Mouse (Mus musculus) kidney, postnatal 0 days (tissue): Measurements from ENCODE around the gene Ncoa7. TPM values are rescaled to one million over a fixed set of nuclear protein-coding genes. Genes with fewer than 3 reads are reported as not detected.
A peak's percentile ranks its signal among the peaks of the same experiment; 100 is the strongest.

Source experiments
- ATAC-seq: fragments of 200-750 bp; cut with Nextera tagmentation; replicated peaks from 2 replicates; pipeline ENCODE4 v1.8.0; 2017; ENCODE audit warnings: low read depth, moderate number of reproducible peaks, moderate TSS enrichment, moderate library complexity; ENCODE audit not compliant: low FRiP score
- DNase-seq: peaks from one replicate; pipeline ENCODE4 v3.0.0-alpha.2; 2016; ENCODE audit warnings: low spot score
- H3K27ac ChIP-seq: fragments of 300-500 bp; sonication (generic); 2 replicates; pipeline ENCODE4 v1.5.1; 2014; ENCODE audit warnings: mild to moderate bottlenecking
- H3K27me3 ChIP-seq: fragments of 300-500 bp; sonication (generic); 2 replicates; pipeline ENCODE4 v1.6.1; 2014; ENCODE audit warnings: low read length, mixed read lengths; ENCODE audit not compliant: insufficient read depth
- H3K36me3 ChIP-seq: fragments of 300-500 bp; sonication (generic); 2 replicates; pipeline ENCODE4 v1.6.1; 2014; ENCODE audit warnings: low read length, mixed read lengths; ENCODE audit not compliant: insufficient read depth
- H3K4me1 ChIP-seq: fragments of 300-500 bp; sonication (generic); replicated peaks from 2 replicates; pipeline ENCODE4 v1.6.1; 2014; ENCODE audit warnings: antibody characterized with exemption, low read length, mixed read lengths; ENCODE audit not compliant: insufficient read depth
- H3K4me2 ChIP-seq: fragments of 300-500 bp; sonication (generic); 2 replicates; pipeline ENCODE4 v1.6.1; 2014; ENCODE audit warnings: mild to moderate bottlenecking, low read length, moderate library complexity, mixed read lengths
- H3K4me3 ChIP-seq: fragments of 300-500 bp; sonication (generic); replicated peaks from 2 replicates; pipeline ENCODE4 v1.5.1; 2014; ENCODE audit warnings: low read depth, low read length
- H3K9ac ChIP-seq: fragments of 300-500 bp; sonication (generic); 2 replicates; pipeline ENCODE4 v1.6.1; 2014; ENCODE audit warnings: low read depth, low read length
- H3K9me3 ChIP-seq: fragments of 300-500 bp; sonication (generic); replicated peaks from 2 replicates; pipeline ENCODE4 v1.6.1; 2016; ENCODE audit warnings: low read length, inconsistent platforms, mixed read lengths
- CTCF ChIP-seq: IDR thresholded peaks from 2 replicates; pipeline ENCODE4 v1.5.1; 2016; ENCODE audit warnings: antibody characterized with exemption, low read depth, mild to moderate bottlenecking, moderate library complexity
- WGBS: fragments of 180-500 bp; shearing (Covaris S2); extraction: QIAGEN DNeasy Blood & Tissue Kit; methylation state at CpG from one replicate; pipeline ENCODE4 v1.1.7; 2014; 5-methylcytosine and 5-hydroxymethylcytosine counted together
- polyA plus RNA-seq: library from polyadenylated mRNA; unstranded; fragments of >200 nt; fragmentation: Nextera tagmentation; extraction: Ambion mirVana; gene quantifications from 2 replicates; pipeline ENCODE4 v1.2.1, GENCODE M21; 2015

Ncoa7 gene
- polyA plus RNA-seq, 1 experiment from 2014 or later, result 19.6 TPM

DNA sequence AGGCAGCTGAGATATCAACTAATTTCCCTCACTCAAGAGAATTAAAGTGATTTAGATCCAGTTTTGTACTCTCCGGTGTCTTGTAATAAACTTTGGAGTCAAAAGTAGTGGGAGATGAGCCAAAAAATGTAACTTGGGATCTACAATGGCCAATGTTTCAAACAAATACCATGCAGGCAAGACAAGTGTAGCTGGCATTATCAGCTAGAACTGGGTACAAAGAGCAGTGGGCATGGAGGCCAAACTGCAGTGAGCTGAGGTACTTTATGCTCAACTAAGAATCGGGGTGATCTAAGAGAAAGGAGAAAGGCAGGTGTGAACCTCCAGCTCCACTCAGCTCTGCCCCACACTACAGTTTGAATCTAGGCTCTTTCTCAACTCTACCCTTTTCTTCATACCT is 28.7 kb downstream of the Ncoa7 start:
- Histone ChIP-seq H3K27me3 (no peaks in the 10 kb centered on the region), H3K4me2 (no peak overlapping the region), H3K27ac (no peak overlapping the region), H3K9ac (no peak overlapping the region), H3K4me1 (no peaks in the 10 kb centered on the region), H3K4me3 (no peak overlapping the region), H3K36me3 (no peaks in the 10 kb centered on the region), H3K9me3 (no peaks in the 10 kb centered on the region)
- no peak for TF ChIP-seq CTCF
- WGBS, result 80% methylated on average over 2 of the region's 2 CpGs
- DNase-seq, result no peak
- no peak for ATAC-seq

DNA sequence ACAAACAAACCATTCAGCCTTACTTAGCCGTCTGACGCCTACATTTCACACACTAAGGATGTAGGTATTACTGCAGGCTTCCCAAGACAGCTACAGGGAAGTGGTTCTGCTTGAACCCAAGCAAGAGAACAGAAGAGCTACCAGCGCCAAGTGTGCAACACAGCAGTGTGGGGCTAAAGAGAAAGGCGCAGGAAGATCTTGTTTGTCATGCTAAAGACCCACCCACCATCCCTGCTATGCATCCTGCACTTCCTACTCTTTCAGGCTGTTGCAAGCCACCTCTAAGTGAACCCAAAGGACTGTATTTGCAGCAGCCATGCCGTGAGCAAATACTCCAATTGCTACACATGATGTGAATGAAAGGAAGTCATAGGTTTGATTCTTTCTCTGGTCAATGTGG is 29.9 kb downstream of the Ncoa7 start:
- H3K27me3 ChIP-seq, result no peaks in the 10 kb centered on the region
- no peaks in the 10 kb centered on the region for H3K9me3 ChIP-seq
- 82% methylated on average over 5 of the region's 5 CpGs for WGBS
- no peak overlapping the region for H3K9ac ChIP-seq
- H3K36me3 ChIP-seq, result no peaks in the 10 kb centered on the region
- H3K4me3 ChIP-seq, result no peak overlapping the region
- no peaks in the 10 kb centered on the region for H3K4me1 ChIP-seq
- no peak for DNase-seq
- no peak overlapping the region for H3K4me2 ChIP-seq
- no peak for TF ChIP-seq CTCF
- ATAC-seq, result no peak
- no peak overlapping the region for H3K27ac ChIP-seq

DNA sequence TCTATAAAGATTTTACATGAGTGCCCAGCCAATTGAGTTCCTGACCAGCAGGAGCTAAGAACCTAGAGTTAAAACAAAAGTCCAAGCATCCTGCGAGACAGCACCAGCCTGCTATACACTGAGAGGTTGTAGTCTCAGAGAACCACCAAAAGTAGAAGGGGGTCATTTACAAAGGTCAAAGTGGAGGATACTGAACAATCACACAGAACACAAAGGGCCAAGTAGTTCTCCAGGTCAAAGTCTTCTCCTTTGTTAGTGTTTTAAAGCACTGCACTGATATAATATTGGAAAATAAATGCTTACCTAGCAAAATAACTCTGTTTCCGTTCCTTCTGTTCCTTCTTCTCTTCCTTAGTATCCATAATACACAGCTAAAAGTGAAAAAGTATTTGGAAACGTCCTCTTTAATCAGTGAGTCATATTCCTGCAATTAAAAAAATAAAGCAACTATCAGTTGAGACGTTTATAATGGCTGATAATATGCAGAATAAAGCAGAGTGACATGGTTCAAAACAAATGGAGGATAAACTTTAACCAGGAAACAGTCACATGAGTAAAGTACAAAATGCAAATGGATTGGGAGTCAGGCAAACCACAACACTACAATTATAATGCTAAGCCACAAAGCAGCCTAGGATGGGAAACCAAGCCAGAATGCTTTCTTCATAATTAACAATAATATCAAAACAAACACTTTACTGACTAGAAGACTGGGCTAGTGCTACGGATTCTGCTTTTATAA is 31.5 kb downstream of the Ncoa7 start:
- no peak for DNase-seq
- no peak overlapping the region for H3K9ac ChIP-seq
- no peaks in the 10 kb centered on the region for H3K9me3 ChIP-seq
- no peak for ATAC-seq
- no peak overlapping the region for H3K27ac ChIP-seq
- 74% methylated on average over 5 of the region's 5 CpGs for WGBS
- H3K36me3 ChIP-seq, result no peaks in the 10 kb centered on the region
- no peaks in the 10 kb centered on the region for H3K27me3 ChIP-seq
- TF ChIP-seq CTCF, result no peak
- H3K4me3 ChIP-seq, result no peak overlapping the region
- no peak overlapping the region for H3K4me2 ChIP-seq
- no peaks in the 10 kb centered on the region for H3K4me1 ChIP-seq

DNA sequence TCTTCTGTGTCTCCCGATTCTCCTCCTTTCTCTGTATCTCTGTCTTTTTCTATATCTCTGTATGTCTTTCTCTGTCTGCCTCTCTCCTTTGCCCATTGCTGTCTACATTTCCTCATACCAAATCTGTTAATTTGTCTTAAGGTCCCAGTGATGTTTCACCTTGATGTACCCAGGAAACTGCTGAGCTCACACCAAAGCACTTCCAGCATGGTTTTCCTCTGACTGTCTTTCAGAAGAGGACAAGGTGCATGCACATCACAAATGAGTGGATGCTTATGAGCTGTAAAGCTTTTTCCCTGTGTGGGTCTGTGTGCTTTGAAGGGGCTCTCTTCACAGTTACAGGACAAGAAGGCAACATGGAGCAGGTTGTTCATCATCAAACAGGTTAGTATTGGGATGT is 34.3 kb downstream of the Ncoa7 start:
- Histone ChIP-seq H3K4me1 (no peaks in the 10 kb centered on the region), H3K9me3 (no peaks in the 10 kb centered on the region), H3K27ac (no peak overlapping the region; the same call in 1 of the 2 replicates), H3K4me3 (no peak overlapping the region), H3K9ac (no peak overlapping the region), H3K27me3 (no peaks in the 10 kb centered on the region), H3K4me2 (no peak overlapping the region), H3K36me3 (0 out of 2 replicates have a peak, but pooled peaks cover 3% of the 10 kb centered on the region)
- DNase-seq, result no peak
- 96% methylated on average over 1 of the region's 1 CpGs for WGBS
- ATAC-seq, result peak; percentile 79
- no peak for TF ChIP-seq CTCF

DNA sequence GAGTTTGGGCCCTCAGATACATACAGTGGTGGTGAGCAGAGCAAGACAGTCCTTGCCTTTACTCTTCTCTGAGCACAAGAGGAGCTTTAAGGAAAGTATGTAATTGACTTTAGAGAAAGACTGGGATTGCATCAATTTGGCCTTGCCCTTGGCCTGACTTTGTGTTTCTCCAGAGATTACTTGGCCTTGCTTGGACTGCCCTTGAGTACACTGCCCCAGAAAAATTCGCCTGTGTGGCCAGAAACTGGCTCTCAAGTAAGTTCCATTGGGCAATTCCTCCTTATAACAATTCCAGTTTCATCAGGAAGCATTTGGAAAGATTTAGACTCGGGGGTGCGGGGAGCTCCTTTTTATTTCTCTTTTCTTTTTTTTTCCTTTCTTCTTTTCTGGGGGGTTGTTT is 34.9 kb downstream of the Ncoa7 start:
- no peak for TF ChIP-seq CTCF
- Histone ChIP-seq H3K27me3 (no peaks in the 10 kb centered on the region), H3K9me3 (no peaks in the 10 kb centered on the region), H3K4me2 (no peak overlapping the region), H3K36me3 (0 out of 2 replicates have a peak, but pooled peaks cover 3% of the 10 kb centered on the region), H3K27ac (peak overlapping the region; percentile 64), H3K9ac (no peak overlapping the region), H3K4me1 (no peaks in the 10 kb centered on the region), H3K4me3 (no peak overlapping the region)
- 87% methylated on average over 3 of the region's 3 CpGs for WGBS
- ATAC-seq (no peak), DNase-seq (no peak)

DNA sequence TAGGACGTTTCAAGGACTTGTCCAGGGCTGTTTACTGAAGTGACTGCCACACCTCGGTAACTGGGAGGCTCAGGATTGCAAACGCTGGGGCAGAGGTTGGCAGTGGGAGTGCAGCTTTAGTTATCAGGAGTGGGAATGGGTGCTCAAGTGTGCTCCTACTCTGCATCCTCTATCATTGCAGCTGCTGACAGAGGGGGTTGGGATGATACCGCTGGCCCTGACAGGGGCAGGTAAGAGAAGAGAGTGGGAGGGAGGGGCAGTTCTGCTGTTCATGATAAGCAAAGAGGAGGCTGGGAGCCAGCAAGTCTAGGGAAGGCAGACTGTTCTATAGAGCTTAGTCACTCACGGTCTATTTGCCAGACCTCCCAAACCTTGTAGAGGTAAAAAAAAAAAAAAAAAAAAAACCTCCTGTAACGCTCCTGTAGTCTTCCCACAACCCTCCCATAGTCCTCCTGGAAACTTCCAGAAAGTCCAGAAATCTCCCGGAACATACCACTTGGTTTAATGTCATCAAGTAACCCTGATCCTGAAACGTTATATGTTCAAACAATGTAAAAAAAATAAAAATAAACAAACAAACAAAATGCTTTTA is 39.9 kb downstream of the Ncoa7 start:
- Histone ChIP-seq H3K27ac (0 out of 2 replicates have a peak overlapping the region, but pooled peaks have one; percentile 33), H3K36me3 (0 out of 2 replicates have a peak, but pooled peaks cover 3% of the 10 kb centered on the region), H3K4me1 (no peaks in the 10 kb centered on the region), H3K9me3 (no peaks in the 10 kb centered on the region), H3K9ac (no peak overlapping the region), H3K27me3 (no peaks in the 10 kb centered on the region), H3K4me2 (no peak overlapping the region), H3K4me3 (no peak overlapping the region)
- ATAC-seq (0 out of 2 replicates have a peak, but pooled peaks have one; percentile 23), DNase-seq (no peak)
- no peak for TF ChIP-seq CTCF
- WGBS, result 69% methylated on average over 8 of the region's 8 CpGs
